Mouse (Mus musculus) heart, embryonic 13.5 days (tissue): Measurements from ENCODE around the gene Ift43. TPM values are rescaled to one million over a fixed set of nuclear protein-coding genes. Genes with fewer than 3 reads are reported as not detected.

ENCODE experiments used
- ATAC-seq: fragments of 200-750 bp; cut with Nextera tagmentation; 2 replicates; pipeline ENCODE4 v1.8.0; 2017; ENCODE audit warnings: moderate TSS enrichment; ENCODE audit not compliant: insufficient number of reproducible peaks, low FRiP score, low TSS enrichment; ENCODE audit errors: extremely low read depth
- H3K27ac ChIP-seq: fragments of 300-500 bp; sonication (generic); replicated peaks from 2 replicates; pipeline ENCODE4 v1.5.1; 2015; ENCODE audit warnings: moderate library complexity, mild to moderate bottlenecking, inconsistent platforms
- H3K27me3 ChIP-seq: fragments of 300-500 bp; sonication (generic); replicated peaks from 2 replicates; pipeline ENCODE4 v1.6.1; 2015; ENCODE audit warnings: mild to moderate bottlenecking, inconsistent platforms
- H3K36me3 ChIP-seq: fragments of 300-500 bp; sonication (generic); 2 replicates; pipeline ENCODE4 v1.6.1; 2015; ENCODE audit warnings: mild to moderate bottlenecking, inconsistent platforms
- H3K4me1 ChIP-seq: fragments of 300-500 bp; sonication (generic); 2 replicates; pipeline ENCODE4 v1.6.1; 2015; ENCODE audit warnings: inconsistent platforms
- H3K4me2 ChIP-seq: fragments of 300-500 bp; sonication (generic); 2 replicates; pipeline ENCODE4 v1.6.1; 2015; ENCODE audit warnings: inconsistent platforms, mild to moderate bottlenecking, moderate library complexity
- H3K4me3 ChIP-seq: fragments of 300-500 bp; sonication (generic); 2 replicates; pipeline ENCODE4 v1.5.1; 2015; ENCODE audit warnings: moderate library complexity, mild to moderate bottlenecking, inconsistent platforms
- H3K9ac ChIP-seq: fragments of 300-500 bp; sonication (generic); 2 replicates; pipeline ENCODE4 v1.6.1; 2015; ENCODE audit warnings: inconsistent platforms, mild to moderate bottlenecking, moderate library complexity
- H3K9me3 ChIP-seq: fragments of 300-500 bp; sonication (generic); 2 replicates; pipeline ENCODE4 v1.6.1; 2016; ENCODE audit warnings: inconsistent platforms
- WGBS: fragments of 180-500 bp; shearing (Covaris S2); methylation state at CpG from one replicate; pipeline ENCODE4 v1.1.7; 2015; ENCODE audit warnings: mixed read lengths; 5-methylcytosine and 5-hydroxymethylcytosine counted together
- polyA plus RNA-seq: library from polyadenylated mRNA; unstranded; fragments of >200 nt; fragmentation: Nextera tagmentation; extraction: Ambion mirVana; gene quantifications from 2 replicates; pipeline ENCODE4 v1.2.1, GENCODE M21; 2015

Ift43 gene
- polyA plus RNA-seq, 1 experiment from 2014 or later: 108 TPM

DNA sequence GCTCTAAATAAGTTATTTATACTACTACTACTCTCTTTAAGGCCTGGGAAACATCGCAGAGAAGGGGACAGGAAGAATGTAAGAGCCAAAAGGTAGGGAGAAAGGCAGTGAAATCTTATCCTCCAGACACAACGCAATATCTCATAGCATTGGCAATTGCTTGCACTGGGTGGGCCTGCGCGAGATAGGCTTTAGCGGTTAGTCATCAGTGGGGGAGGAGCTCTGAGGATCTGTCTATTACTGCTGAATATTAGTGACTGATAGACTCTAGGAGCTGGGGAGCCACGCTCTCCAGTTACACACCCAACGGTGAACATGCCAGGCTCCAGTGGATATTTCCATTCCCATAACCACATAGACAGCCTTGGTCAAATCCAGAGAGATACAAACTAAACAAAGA lies 114.6 kb downstream of the Ift43 start:
- Histone ChIP-seq H3K4me1 (peaks cover 7% of the 10 kb centered on the region), H3K4me2 (no peak overlapping the region), H3K4me3 (no peak overlapping the region), H3K27ac (no peak overlapping the region), H3K9me3 (no peaks in the 10 kb centered on the region), H3K9ac (no peak overlapping the region), H3K27me3 (no peaks in the 10 kb centered on the region), H3K36me3 (no peaks in the 10 kb centered on the region)
- no peak for ATAC-seq
- WGBS: 80% methylated on average over 7 of the region's 7 CpGs

DNA sequence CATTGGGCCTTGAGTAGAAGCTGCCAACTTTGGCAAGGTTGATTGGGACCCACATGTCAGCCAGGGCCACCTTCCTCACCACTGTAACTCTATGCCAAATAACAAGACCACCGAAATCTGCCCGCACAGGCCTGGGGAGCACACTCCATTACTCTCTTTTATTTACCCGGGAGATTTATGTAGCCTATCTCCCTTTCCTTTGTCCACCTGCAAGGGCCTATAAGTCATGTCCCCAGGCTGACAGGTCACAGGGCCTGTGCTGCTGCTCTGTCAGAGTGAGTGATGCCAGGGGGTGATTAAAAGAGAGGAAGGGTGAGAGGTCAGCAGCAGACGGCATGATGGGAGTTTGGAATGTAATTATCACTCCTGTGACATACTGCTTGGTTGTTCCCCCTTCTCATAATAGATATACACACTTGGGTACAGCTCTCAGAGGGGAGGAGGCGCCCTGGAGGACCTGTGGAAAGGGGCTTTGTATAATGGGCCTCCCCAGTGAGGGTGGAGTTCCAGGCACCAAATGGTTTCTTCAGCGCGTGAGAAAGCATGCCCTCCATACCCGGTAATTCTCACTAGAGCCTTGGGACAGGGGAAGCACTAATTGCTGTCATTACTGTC lies 121.2 kb downstream of the Ift43 start:
- Histone ChIP-seq H3K27me3 (no peaks in the 10 kb centered on the region; the same call in 1 of the 2 replicates), H3K4me2 (no peak overlapping the region), H3K36me3 (no peaks in the 10 kb centered on the region), H3K27ac (no peak overlapping the region), H3K4me1 (no peaks in the 10 kb centered on the region), H3K9me3 (no peaks in the 10 kb centered on the region), H3K9ac (no peak overlapping the region), H3K4me3 (no peak overlapping the region)
- WGBS: 39% methylated on average over 8 of the region's 8 CpGs
- no peak for ATAC-seq

DNA sequence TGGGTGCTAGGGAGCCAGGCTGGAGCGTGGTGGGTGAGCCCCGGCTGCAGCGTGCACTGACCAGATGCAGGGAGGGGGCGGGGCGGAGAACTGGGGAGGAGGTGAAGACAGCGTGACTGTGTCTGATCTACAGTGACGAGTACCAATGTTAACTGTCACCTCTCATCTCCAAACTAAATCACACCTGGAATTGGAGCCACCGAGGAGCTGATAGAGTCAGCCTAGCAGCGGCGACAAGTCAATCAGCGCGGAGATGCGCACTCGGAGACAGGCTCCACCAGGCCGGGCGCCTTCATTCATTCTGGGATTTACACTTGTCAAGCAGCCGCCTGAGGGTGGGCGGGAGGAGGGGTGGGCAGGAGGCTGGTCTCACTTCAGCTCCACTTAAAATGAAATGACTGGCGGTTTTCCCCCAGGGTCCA lies 128.8 kb downstream of the Ift43 start:
- H3K4me2 ChIP-seq: 0 out of 2 replicates have a peak overlapping the region, but pooled peaks have one; percentile 13
- no peak for ATAC-seq

More for the DNA sequence above, 128.8 kb downstream of the Ift43 start:
- WGBS: 3% methylated on average over 19 of the region's 19 CpGs
- H3K27me3 ChIP-seq: peaks cover 66% of the 10 kb centered on the region
- no peak overlapping the region for H3K27ac ChIP-seq
- no peaks in the 10 kb centered on the region for H3K9me3 ChIP-seq
- no peaks in the 10 kb centered on the region for H3K36me3 ChIP-seq
- no peak overlapping the region for H3K4me3 ChIP-seq
- no peak overlapping the region for H3K9ac ChIP-seq
- no peaks in the 10 kb centered on the region for H3K4me1 ChIP-seq

Other genes starting within 250 kb of the Ift43 start
- 23.7 TPM in 2 replicates for gene Tgfb3, start 3.5 kb upstream of the Ift43 start, polyA plus RNA-seq
- gene Gpatch2l, start 159.3 kb downstream of the Ift43 start, polyA plus RNA-seq: 10.4 and 11.1 TPM in 2 replicates